9 mouse cellular contexts compared by ENCODE assay signal in the genomic region with DNA sequence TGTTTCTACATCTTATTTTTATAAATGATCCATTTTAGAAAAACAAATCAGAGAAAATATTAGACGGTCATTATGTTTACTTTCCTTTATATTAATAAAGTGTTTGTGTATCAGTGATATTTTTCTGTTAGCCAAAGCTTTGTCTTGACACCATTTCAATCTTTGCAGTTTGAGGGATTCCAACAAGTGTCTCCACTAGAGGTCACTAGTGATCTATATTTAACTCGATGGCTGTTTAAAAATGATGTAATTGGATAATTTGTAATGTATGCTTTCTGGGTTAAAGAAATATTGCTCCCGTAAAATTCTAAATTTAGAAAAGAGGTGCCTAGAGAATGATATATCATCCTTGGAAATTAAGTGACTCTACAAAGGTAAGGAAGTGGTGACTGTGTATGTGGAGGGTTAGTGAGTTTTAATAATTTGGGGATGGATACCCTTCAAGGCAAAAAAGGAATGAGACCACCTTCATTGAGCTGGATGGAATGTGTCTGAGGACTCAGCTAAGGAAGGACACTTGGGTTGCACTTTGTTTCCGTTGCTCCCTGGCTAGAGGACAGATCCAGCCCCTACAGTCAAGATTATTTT. TPM values are rescaled to one million over a fixed set of nuclear protein-coding genes. Genes with fewer than 3 reads are reported as not detected.
DNase-seq lines count a peak whose midpoint lies in the region; ATAC-seq and TF ChIP-seq lines count a peak whose summit lies in the region.
"Had no signal": no experiment of that assay in that cellular context is flagged by ENCODE, and none has a peak within 500 bp of the region (broad histone marks: within the 10 kb centered on the region; RNA-seq: fewer than 3 reads in every experiment).

No protein-coding gene starts in this region.

- peak; percentile 56; the same call in 1 of the 2 replicates for ATAC-seq in forebrain, postnatal 0 days
- ATAC-seq in granulocyte monocyte progenitor cell, adult 5-6 weeks (replicated peaks; ENCODE audit: poor library complexity, severe bottlenecking), result no peak; the same call in 1 of the 2 replicates

- H3K4me1 ChIP-seq in forebrain, postnatal 0 days (ENCODE audit: insufficient read depth), result no peaks in the 10 kb centered on the region
- H3K4me1 ChIP-seq: stomach, embryonic 15.5 days had no signal

- 25% methylated on average over 4 of the region's 4 CpGs for whole genome bisulfite sequencing in forebrain, postnatal 0 days

- no peak overlapping the region for H3K9ac ChIP-seq in forebrain, postnatal 0 days
- H3K9ac ChIP-seq: stomach, embryonic 15.5 days had no signal

- H3K27ac ChIP-seq in forebrain, postnatal 0 days (ENCODE audit: low read depth, low read length), result no peak overlapping the region
- H3K27ac ChIP-seq: stomach, embryonic 15.5 days had no signal

- no peak overlapping the region for H3K4me2 ChIP-seq in forebrain, postnatal 0 days (ENCODE audit: low read depth)
- H3K4me2 ChIP-seq: stomach, embryonic 15.5 days had no signal

- H3K36me3 ChIP-seq in forebrain, postnatal 0 days (ENCODE audit: insufficient read depth), result no peaks in the 10 kb centered on the region
- H3K36me3 ChIP-seq: stomach, embryonic 15.5 days had no signal

- H3K4me3 ChIP-seq in forebrain, postnatal 0 days (ENCODE audit: low read depth, low read length), result no peak overlapping the region
- H3K4me3 ChIP-seq: stomach, embryonic 15.5 days had no signal

- no peaks in the 10 kb centered on the region for H3K27me3 ChIP-seq in forebrain, postnatal 0 days (ENCODE audit: insufficient read depth, low read length)
- H3K27me3 ChIP-seq: stomach, embryonic 15.5 days had no signal

- DNase-seq in kidney, adult 9 months, result peak; percentile 28
- no peak for DNase-seq in kidney, adult 8-10 months
- DNase-seq in CD4-positive helper T cell, adult 2 months (ENCODE audit: low read depth, low spot score), result peak; percentile 8
- DNase-seq in MN1 (ENCODE audit: low spot score), result peak; percentile 23
- DNase-seq in forebrain, postnatal 0 days, result peak; percentile 72
- DNase-seq in thymus, adult 18-20 months, result no peak
- DNase-seq in heart, adult 9 months (ENCODE audit: low spot score in 2 of 2), result no peak

- peak; percentile 74 for TF ChIP-seq CTCF in forebrain, postnatal 0 days (IDR thresholded peaks at IDR 0.05; ENCODE audit: low read depth)

- no peaks in the 10 kb centered on the region for H3K9me3 ChIP-seq in forebrain, postnatal 0 days (ENCODE audit: low read length)
- H3K9me3 ChIP-seq: stomach, embryonic 15.5 days had no signal

RNA-seq across cellular contexts. Expression of a gene that starts 21.2 kb away (rescaled TPM):
- total RNA-seq in forebrain, postnatal 0 days (2014; rRNA removed), result 22.4 and 24.3 TPM in 2 replicates
- polyA plus RNA-seq in forebrain, postnatal 0 days (2015; fragmentation: Nextera tagmentation; extraction: Ambion mirVana), result 37.2 and 40.4 TPM in 2 replicates
- total RNA-seq in granulocyte monocyte progenitor cell, adult 5-6 weeks (2014; fragmentation: Nextera tagmentation), result 16.3 and 18.2 TPM in 2 replicates
- 16.9 and 24.5 TPM in 2 replicates for total RNA-seq in granulocyte monocyte progenitor cell, adult 5-6 weeks (2017)

RNA-seq across cellular contexts. Expression of a gene that starts 56.6 kb away (rescaled TPM):
- 53.4 and 57.5 TPM in 2 replicates for total RNA-seq in forebrain, postnatal 0 days (2014; rRNA removed)
- polyA plus RNA-seq in forebrain, postnatal 0 days (2015; fragmentation: Nextera tagmentation; extraction: Ambion mirVana), result 17.0 and 25.7 TPM in 2 replicates
- total RNA-seq in granulocyte monocyte progenitor cell, adult 5-6 weeks (2014; fragmentation: Nextera tagmentation), result 30.8 and 48.4 TPM in 2 replicates
- 46.5 and 47.2 TPM in 2 replicates for total RNA-seq in granulocyte monocyte progenitor cell, adult 5-6 weeks (2017)

Comparison
In these comparisons a context has a peak if more than half of its experiments do, and no peak if none do; other contexts are left out.
1. DNase-seq: peak in kidney, adult 9 months (single experiment), CD4-positive helper T cell, adult 2 months (single experiment), MN1 (single experiment) and forebrain, postnatal 0 days (single experiment); none in kidney, adult 8-10 months (0 of 2), thymus, adult 18-20 months (0 of 2) and heart, adult 9 months (0 of 2).